Mouse (Mus musculus) right cerebral cortex, adult 2 months (tissue): ENCODE results near the gene Ceacam9.

Source experiments
- DNase-seq, 2 experiments: peaks; one replicate each; pipeline ENCODE4 v3.0.0; 2021 to 2022; ENCODE audit warnings: low spot score in 2 of 2

The Ceacam9 gene

GRCm38 (mm10) chr7:16739056-16739604, 17.4 kb downstream of the Ceacam9 start:
- DNase-seq, result no peak

- no peak for DNase-seq
Observed at GRCm38 (mm10) chr7:16745373-16745772, 23.6 kb downstream of the Ceacam9 start.

- DNase-seq, result peak; percentile 49 to 50
Observed at GRCm38 (mm10) chr7:16746093-16746492, 24.4 kb downstream of the Ceacam9 start.

GRCm38 (mm10) chr7:16747656-16748055, 25.9 kb downstream of the Ceacam9 start:
- no peak for DNase-seq

- DNase-seq, result peak; percentile 36 to 40
Observed at GRCm38 (mm10) chr7:16752016-16752415, 30.3 kb downstream of the Ceacam9 start.

- no peak for DNase-seq
Observed at GRCm38 (mm10) chr7:16755362-16756017, 33.8 kb downstream of the Ceacam9 start.

GRCm38 (mm10) chr7:16758872-16759574, 37.3 kb downstream of the Ceacam9 start:
- no peak for DNase-seq

GRCm38 (mm10) chr7:16760292-16760691, 38.6 kb downstream of the Ceacam9 start:
- no peak for DNase-seq

- no peak for DNase-seq
Observed at GRCm38 (mm10) chr7:16761005-16761481, 39.3 kb downstream of the Ceacam9 start.

GRCm38 (mm10) chr7:16761630-16762029, 39.9 kb downstream of the Ceacam9 start:
- no peak for DNase-seq

GRCm38 (mm10) chr7:16763463-16764218, 41.9 kb downstream of the Ceacam9 start:
- no peak for DNase-seq

- no peak for DNase-seq
Observed at GRCm38 (mm10) chr7:16766443-16766842, 44.7 kb downstream of the Ceacam9 start.
